Mouse (Mus musculus) lung, adult 2 months (tissue): ENCODE measurements around the gene Notch4.

Experiments
- CTCF ChIP-seq: fragments of 200-500 bp; IDR thresholded peaks from 2 replicates; pipeline ENCODE4 v1.5.1; 2011; ENCODE audit warnings: mild to moderate bottlenecking, low read length, control low read depth; ENCODE audit not compliant: insufficient read depth
- POLR2A ChIP-seq: fragments of 200-500 bp; IDR thresholded peaks from 2 replicates; pipeline ENCODE4 v1.6.1; 2011; ENCODE audit warnings: low read depth, mild to moderate bottlenecking, control low read depth, low read length, borderline replicate concordance; ENCODE audit errors: extremely low read depth

DNA sequence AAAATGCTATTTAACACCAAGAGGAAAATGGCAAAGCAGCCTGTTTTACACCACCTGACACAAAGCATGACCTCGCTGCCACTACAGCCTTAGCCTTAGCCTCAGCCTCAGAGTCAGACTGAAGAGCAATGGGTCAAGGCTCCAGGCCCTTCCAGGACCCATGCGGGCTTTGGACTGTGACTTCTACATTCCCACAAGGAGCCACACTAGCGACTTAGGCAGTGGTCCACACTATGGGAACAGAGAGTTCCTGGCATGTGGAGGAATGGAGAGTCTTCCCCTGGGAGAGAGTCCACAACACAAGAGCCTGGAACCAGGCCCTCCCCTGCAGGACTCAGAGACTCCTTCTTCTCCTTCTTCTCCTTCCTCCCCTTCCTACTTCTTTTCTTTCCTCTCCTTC is 31.4 kb upstream of the Notch4 start:
- TF ChIP-seq CTCF (no peak), POLR2A (no peak)
